Mouse (Mus musculus): ENCODE measurements around the gene Lad1. TPM values are rescaled to one million over a fixed set of nuclear protein-coding genes. Genes with fewer than 3 reads are reported as not detected.

The Lad1 gene
- total RNA-seq (2023), result not detected

GRCm38 (mm10) chr1:135818481-135819086 is at the start of gene Lad1:
Gene Lad1, plus strand, starts transcription at chr1:135818598.

GRCm38 (mm10) chr1:135778780-135779535 is 39.4 kb upstream of the Lad1 start, which contains the start of gene Tnni1:
Gene Tnni1, plus strand, starts transcription at chr1:135779434.

GRCm38 (mm10) chr1:135835716-135836483 is 17.5 kb downstream of the Lad1 start, which contains the start of gene Tnnt2:
Gene Tnnt2, plus strand, starts transcription at chr1:135836354.

Other genes starting within 250 kb of the Lad1 start
- gene Nav1, start 211.3 kb upstream of the Lad1 start, total RNA-seq (2023), result 1 to 10 TPM in 1 of 2 experiments, under 1 TPM in 1; 0.03 to 1.0 TPM
- 10 to 100 TPM; 27.0 to 28.2 TPM for gene Csrp1, start 98.5 kb upstream of the Lad1 start, total RNA-seq (2023)
- not detected for gene Phlda3, start 52.5 kb upstream of the Lad1 start, total RNA-seq (2023)
- not detected for gene Tnni1, start 39.2 kb upstream of the Lad1 start, total RNA-seq (2023)
- gene Tnnt2, start 17.8 kb downstream of the Lad1 start, total RNA-seq (2023), result not detected
- gene Pkp1, start 100.6 kb downstream of the Lad1 start, total RNA-seq (2023), result not detected
- under 1 TPM in 1 of 2 experiments, not detected in 1; 0.15 TPM for gene Igfn1, start 187.7 kb downstream of the Lad1 start, total RNA-seq (2023)
- gene Tmem9, start 189.6 kb downstream of the Lad1 start, total RNA-seq (2023), result 10 to 100 TPM; 11.4 to 14.3 TPM
- gene Ascl5, start 232.2 kb downstream of the Lad1 start, total RNA-seq (2023), result not detected
- gene Cacna1s, start 234.2 kb downstream of the Lad1 start, total RNA-seq (2023), result 1 to 10 TPM; 4.7 to 7.3 TPM